Mouse (Mus musculus): Measurements from ENCODE around the gene C2cd5. TPM values are rescaled to one million over a fixed set of nuclear protein-coding genes. Genes with fewer than 3 reads are reported as not detected.
A peak's percentile ranks its signal among the peaks of the same experiment; 100 is the strongest.

Gene C2cd5
- polyA plus RNA-seq, 1 experiment from 2014 or later, result 19.8 TPM

GRCm38 (mm10) chr6:143070019-143070418 is 29.9 kb downstream of the C2cd5 start:
- Histone ChIP-seq H3K27ac (ENCODE audit: low read length) (no peak overlapping the region), H3K27me3 (replicated peaks; ENCODE audit: control insufficient read depth, insufficient read depth, low read length) (no peaks in the 10 kb centered on the region), H3K4me3 (ENCODE audit: low read length) (no peak overlapping the region), H3K36me3 (ENCODE audit: control insufficient read depth, insufficient read depth, low read length) (0 out of 2 replicates have a peak, but pooled peaks cover 4% of the 10 kb centered on the region), H3K9ac (ENCODE audit: low read depth, low read length) (no peak overlapping the region), H3K4me1 (ENCODE audit: control insufficient read depth, insufficient read depth, low read length) (no peaks in the 10 kb centered on the region), H3K4me2 (ENCODE audit: low read depth, low read length) (no peak overlapping the region), H3K9me3 (ENCODE audit: control insufficient read depth, low read length) (no peaks in the 10 kb centered on the region)
- 81% methylated on average over 5 of the region's 5 CpGs for WGBS
- no peak for ATAC-seq

- 88% methylated on average over 8 of the region's 8 CpGs for WGBS
- Histone ChIP-seq H3K36me3 (ENCODE audit: control insufficient read depth, insufficient read depth, low read length) (0 out of 2 replicates have a peak, but pooled peaks cover 4% of the 10 kb centered on the region), H3K4me2 (ENCODE audit: low read depth, low read length) (no peak overlapping the region), H3K27me3 (replicated peaks; ENCODE audit: control insufficient read depth, insufficient read depth, low read length) (no peaks in the 10 kb centered on the region), H3K9me3 (ENCODE audit: control insufficient read depth, low read length) (no peaks in the 10 kb centered on the region), H3K27ac (ENCODE audit: low read length) (no peak overlapping the region), H3K4me3 (ENCODE audit: low read length) (no peak overlapping the region), H3K4me1 (ENCODE audit: control insufficient read depth, insufficient read depth, low read length) (no peaks in the 10 kb centered on the region), H3K9ac (ENCODE audit: low read depth, low read length) (no peak overlapping the region)
- no peak for ATAC-seq
Measured at GRCm38 (mm10) chr6:143069606-143070005, 30.3 kb downstream of the C2cd5 start.

GRCm38 (mm10) chr6:143068181-143068915 is 31.6 kb downstream of the C2cd5 start:
- H3K36me3 ChIP-seq (ENCODE audit: control insufficient read depth, insufficient read depth, low read length), result 0 out of 2 replicates have a peak, but pooled peaks cover under 1% of the 10 kb centered on the region
- H3K9ac ChIP-seq (ENCODE audit: low read depth, low read length), result no peak overlapping the region
- H3K9me3 ChIP-seq (ENCODE audit: control insufficient read depth, low read length), result no peaks in the 10 kb centered on the region
- no peak overlapping the region for H3K4me2 ChIP-seq (ENCODE audit: low read depth, low read length)
- 0 out of 2 replicates have a peak, but pooled peaks cover 4% of the 10 kb centered on the region for H3K4me1 ChIP-seq (ENCODE audit: control insufficient read depth, insufficient read depth, low read length)
- H3K27me3 ChIP-seq (replicated peaks; ENCODE audit: control insufficient read depth, insufficient read depth, low read length), result no peaks in the 10 kb centered on the region
- peak; percentile 89 for ATAC-seq
- no peak overlapping the region for H3K27ac ChIP-seq (ENCODE audit: low read length)
- H3K4me3 ChIP-seq (ENCODE audit: low read length), result no peak overlapping the region
- WGBS, result 70% methylated on average over 9 of the region's 9 CpGs

- no peak overlapping the region for H3K9ac ChIP-seq (ENCODE audit: low read depth, low read length)
- H3K4me3 ChIP-seq (ENCODE audit: low read length), result no peak overlapping the region
- H3K27me3 ChIP-seq (replicated peaks; ENCODE audit: control insufficient read depth, insufficient read depth, low read length), result no peaks in the 10 kb centered on the region
- H3K9me3 ChIP-seq (ENCODE audit: control insufficient read depth, low read length), result no peaks in the 10 kb centered on the region
- H3K36me3 ChIP-seq (ENCODE audit: control insufficient read depth, insufficient read depth, low read length), result no peaks in the 10 kb centered on the region
- H3K4me2 ChIP-seq (ENCODE audit: low read depth, low read length), result no peak overlapping the region
- H3K27ac ChIP-seq (ENCODE audit: low read length), result no peak overlapping the region
- WGBS, result 71% methylated on average over 3 of the region's 3 CpGs
- H3K4me1 ChIP-seq (ENCODE audit: control insufficient read depth, insufficient read depth, low read length), result 0 out of 2 replicates have a peak, but pooled peaks cover 4% of the 10 kb centered on the region
- no peak for ATAC-seq
Measured at GRCm38 (mm10) chr6:143067654-143068053, 32.3 kb downstream of the C2cd5 start.

GRCm38 (mm10) chr6:143066859-143067258 is 33.1 kb downstream of the C2cd5 start:
- 86% methylated on average over 9 of the region's 9 CpGs for whole genome bisulfite sequencing
- Histone ChIP-seq H3K9me3 (ENCODE audit: control insufficient read depth, low read length) (no peaks in the 10 kb centered on the region), H3K4me3 (ENCODE audit: low read length) (no peak overlapping the region), H3K36me3 (ENCODE audit: control insufficient read depth, insufficient read depth, low read length) (no peaks in the 10 kb centered on the region), H3K4me1 (ENCODE audit: control insufficient read depth, insufficient read depth, low read length) (0 out of 2 replicates have a peak, but pooled peaks cover 4% of the 10 kb centered on the region), H3K27ac (ENCODE audit: low read length) (no peak overlapping the region), H3K9ac (ENCODE audit: low read depth, low read length) (no peak overlapping the region), H3K4me2 (ENCODE audit: low read depth, low read length) (no peak overlapping the region), H3K27me3 (replicated peaks; ENCODE audit: control insufficient read depth, insufficient read depth, low read length) (no peaks in the 10 kb centered on the region)
- no peak for ATAC-seq

- Histone ChIP-seq H3K4me3 (ENCODE audit: low read length) (no peak overlapping the region), H3K27me3 (replicated peaks; ENCODE audit: control insufficient read depth, insufficient read depth, low read length) (no peaks in the 10 kb centered on the region), H3K36me3 (ENCODE audit: control insufficient read depth, insufficient read depth, low read length) (no peaks in the 10 kb centered on the region), H3K9ac (ENCODE audit: low read depth, low read length) (no peak overlapping the region), H3K9me3 (ENCODE audit: control insufficient read depth, low read length) (no peaks in the 10 kb centered on the region), H3K4me2 (ENCODE audit: low read depth, low read length) (no peak overlapping the region), H3K27ac (ENCODE audit: low read length) (no peak overlapping the region), H3K4me1 (ENCODE audit: control insufficient read depth, insufficient read depth, low read length) (0 out of 2 replicates have a peak, but pooled peaks cover 4% of the 10 kb centered on the region)
- 66% methylated on average over 2 of the region's 2 CpGs for WGBS
- peak; percentile 45; the same call in 1 of the 2 replicates for ATAC-seq
Measured at GRCm38 (mm10) chr6:143064047-143064446, 35.9 kb downstream of the C2cd5 start.

GRCm38 (mm10) chr6:143057601-143058000 is 42.3 kb downstream of the C2cd5 start:
- H3K27me3 ChIP-seq (replicated peaks; ENCODE audit: control insufficient read depth, insufficient read depth, low read length), result no peaks in the 10 kb centered on the region
- no peaks in the 10 kb centered on the region for H3K4me1 ChIP-seq (ENCODE audit: control insufficient read depth, insufficient read depth, low read length)
- H3K36me3 ChIP-seq (ENCODE audit: control insufficient read depth, insufficient read depth, low read length), result no peaks in the 10 kb centered on the region
- H3K27ac ChIP-seq (ENCODE audit: low read length), result no peak overlapping the region
- no peak overlapping the region for H3K4me2 ChIP-seq (ENCODE audit: low read depth, low read length)
- no peak overlapping the region for H3K9ac ChIP-seq (ENCODE audit: low read depth, low read length)
- 85% methylated on average over 5 of the region's 5 CpGs for WGBS
- no peak for ATAC-seq
- H3K9me3 ChIP-seq (ENCODE audit: control insufficient read depth, low read length), result no peaks in the 10 kb centered on the region
- H3K4me3 ChIP-seq (ENCODE audit: low read length), result no peak overlapping the region

- WGBS, result 88% methylated on average over 5 of the region's 5 CpGs
- Histone ChIP-seq H3K27ac (ENCODE audit: low read length) (no peak overlapping the region), H3K9me3 (ENCODE audit: control insufficient read depth, low read length) (no peaks in the 10 kb centered on the region; the same call in 1 of the 2 replicates), H3K4me3 (ENCODE audit: low read length) (no peak overlapping the region), H3K9ac (ENCODE audit: low read depth, low read length) (no peak overlapping the region), H3K27me3 (replicated peaks; ENCODE audit: control insufficient read depth, insufficient read depth, low read length) (no peaks in the 10 kb centered on the region), H3K4me1 (ENCODE audit: control insufficient read depth, insufficient read depth, low read length) (no peaks in the 10 kb centered on the region), H3K4me2 (ENCODE audit: low read depth, low read length) (no peak overlapping the region), H3K36me3 (ENCODE audit: control insufficient read depth, insufficient read depth, low read length) (peaks cover 2% of the 10 kb centered on the region; the same call in 1 of the 2 replicates)
- no peak for ATAC-seq
Measured at GRCm38 (mm10) chr6:143051566-143051965, 48.4 kb downstream of the C2cd5 start.

GRCm38 (mm10) chr6:143049791-143050555 is 50.0 kb downstream of the C2cd5 start:
- Histone ChIP-seq H3K4me3 (ENCODE audit: low read length) (no peak overlapping the region), H3K4me2 (ENCODE audit: low read depth, low read length) (no peak overlapping the region), H3K36me3 (ENCODE audit: control insufficient read depth, insufficient read depth, low read length) (peaks cover 2% of the 10 kb centered on the region; the same call in 1 of the 2 replicates), H3K27ac (ENCODE audit: low read length) (no peak overlapping the region), H3K9ac (ENCODE audit: low read depth, low read length) (no peak overlapping the region), H3K9me3 (ENCODE audit: control insufficient read depth, low read length) (no peaks in the 10 kb centered on the region; the same call in 1 of the 2 replicates), H3K4me1 (ENCODE audit: control insufficient read depth, insufficient read depth, low read length) (no peaks in the 10 kb centered on the region), H3K27me3 (replicated peaks; ENCODE audit: control insufficient read depth, insufficient read depth, low read length) (no peaks in the 10 kb centered on the region)
- no peak for ATAC-seq
- 82% methylated on average over 11 of the region's 11 CpGs for WGBS

Measured in intestine, embryonic 16.5 days (tissue).